Mouse (Mus musculus): ENCODE data around the gene Echs1.

DNA sequence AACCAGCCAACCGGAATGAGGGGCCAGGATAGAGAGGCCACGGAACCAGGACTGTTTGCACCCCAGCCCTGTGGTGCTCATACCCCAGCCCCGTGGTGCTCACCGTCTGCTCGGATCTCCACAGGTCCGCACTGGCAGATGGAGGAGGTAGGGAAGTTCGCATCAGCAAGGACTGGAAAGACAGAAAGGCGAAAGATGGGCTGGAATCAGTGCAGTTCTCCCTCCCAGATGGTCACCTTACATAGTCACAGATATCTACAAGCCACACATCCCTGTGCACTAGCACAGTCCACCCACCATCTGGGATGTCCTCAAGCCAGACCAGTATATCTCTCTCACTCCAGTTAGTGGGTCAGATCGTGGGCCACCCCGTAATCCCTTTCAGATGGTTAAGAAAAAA lies 14.8 kb downstream of the Echs1 start:
- TF ChIP-seq POLR2A (IDR thresholded peaks at IDR 0.05; ENCODE audit: control insufficient read depth, low read depth, low read length) (no peak), CTCF (IDR thresholded peaks at IDR 0.05; ENCODE audit: control insufficient read depth, insufficient read depth, insufficient replicate concordance, low read depth, low read length) (no peak)
